Mouse (Mus musculus) liver, embryonic 14.5 days (tissue): ENCODE measurements at regions not wholly inside any gene's neighbourhood (a gene's known extent, or its start where the extent isn't known, plus 50 kb on each side); places are given as distances from the start of the nearest gene placed in this dataset.

Experiments used
- ATAC-seq: fragments of 200-750 bp; cut with Nextera tagmentation; 2 replicates; pipeline ENCODE4 v1.8.0; 2017; ENCODE audit warnings: moderate number of reproducible peaks, mild to moderate bottlenecking, moderate library complexity; ENCODE audit not compliant: insufficient read depth
- DNase-seq, 3 experiments: peaks; one replicate each; pipeline ENCODE4 v3.0.0-alpha.2; 2012 to 2013; ENCODE audit warnings: low read depth in 3 of 3, low spot score in 3 of 3
- H3K27ac ChIP-seq: fragments of 300-500 bp; sonication (generic); 2 replicates; pipeline ENCODE4 v1.5.1; 2014; ENCODE audit warnings: moderate library complexity, mild to moderate bottlenecking, control low read depth, inconsistent platforms
- H3K27me3 ChIP-seq: fragments of 300-500 bp; sonication (generic); 2 replicates; pipeline ENCODE4 v1.6.1; 2014; ENCODE audit warnings: mild to moderate bottlenecking, low read length, moderate library complexity; ENCODE audit not compliant: control insufficient read depth, insufficient read depth
- H3K36me3 ChIP-seq: fragments of 300-500 bp; sonication (generic); replicated peaks from 2 replicates; pipeline ENCODE4 v1.6.1; 2014; ENCODE audit warnings: low read depth; ENCODE audit not compliant: control insufficient read depth, insufficient read depth
- H3K4me1 ChIP-seq, 2 experiments: fragments of 200-500 bp in 1 of 2; fragments of 300-500 bp in 1 of 2; sonication (generic) in 1 of 2; replicated peaks; 2 replicates each; pipeline ENCODE4 v1.6.1; 2012 to 2014; ENCODE audit warnings: antibody characterized with exemption in 1 of 2, inconsistent platforms in 1 of 2, low read length in 1 of 2; ENCODE audit not compliant: control insufficient read depth in 2 of 2, insufficient read depth in 2 of 2
- H3K4me2 ChIP-seq: fragments of 300-500 bp; sonication (generic); 2 replicates; pipeline ENCODE4 v1.6.1; 2014; ENCODE audit warnings: low read depth, mild to moderate bottlenecking, control low read depth, moderate library complexity
- H3K4me3 ChIP-seq, 2 experiments: fragments of 200-500 bp in 1 of 2; fragments of 300-500 bp in 1 of 2; sonication (generic) in 1 of 2; 2 replicates each; pipeline ENCODE4 v1.5.1; 2012 to 2014; ENCODE audit warnings: low read depth in 2 of 2, low read length in 2 of 2, mild to moderate bottlenecking in 2 of 2, control low read depth in 1 of 2, inconsistent platforms in 1 of 2, moderate library complexity in 1 of 2; ENCODE audit not compliant: insufficient read depth in 1 of 2
- H3K9ac ChIP-seq: fragments of 300-500 bp; sonication (generic); replicated peaks from 2 replicates; pipeline ENCODE4 v1.6.1; 2014; ENCODE audit warnings: mild to moderate bottlenecking, control low read depth, moderate library complexity
- H3K9me3 ChIP-seq: fragments of 300-500 bp; sonication (generic); 2 replicates; pipeline ENCODE4 v1.6.1; 2016; ENCODE audit warnings: low read length, mixed read lengths; ENCODE audit not compliant: control insufficient read depth
- CTCF ChIP-seq: IDR thresholded peaks from 2 replicates; pipeline ENCODE4 v1.5.1; 2016; ENCODE audit warnings: antibody characterized with exemption, low read depth, control low read depth
- EP300 ChIP-seq: IDR thresholded peaks from 2 replicates; pipeline ENCODE4 v1.6.1; 2016; ENCODE audit warnings: antibody characterized with exemption, low read depth
- WGBS: fragments of 180-500 bp; shearing (Covaris S2); extraction: QIAGEN DNeasy Blood & Tissue Kit; methylation state at CpG from one replicate; pipeline ENCODE4 v1.1.7; 2014; ENCODE audit not compliant: insufficient replicate concordance; 5-methylcytosine and 5-hydroxymethylcytosine counted together

DNA sequence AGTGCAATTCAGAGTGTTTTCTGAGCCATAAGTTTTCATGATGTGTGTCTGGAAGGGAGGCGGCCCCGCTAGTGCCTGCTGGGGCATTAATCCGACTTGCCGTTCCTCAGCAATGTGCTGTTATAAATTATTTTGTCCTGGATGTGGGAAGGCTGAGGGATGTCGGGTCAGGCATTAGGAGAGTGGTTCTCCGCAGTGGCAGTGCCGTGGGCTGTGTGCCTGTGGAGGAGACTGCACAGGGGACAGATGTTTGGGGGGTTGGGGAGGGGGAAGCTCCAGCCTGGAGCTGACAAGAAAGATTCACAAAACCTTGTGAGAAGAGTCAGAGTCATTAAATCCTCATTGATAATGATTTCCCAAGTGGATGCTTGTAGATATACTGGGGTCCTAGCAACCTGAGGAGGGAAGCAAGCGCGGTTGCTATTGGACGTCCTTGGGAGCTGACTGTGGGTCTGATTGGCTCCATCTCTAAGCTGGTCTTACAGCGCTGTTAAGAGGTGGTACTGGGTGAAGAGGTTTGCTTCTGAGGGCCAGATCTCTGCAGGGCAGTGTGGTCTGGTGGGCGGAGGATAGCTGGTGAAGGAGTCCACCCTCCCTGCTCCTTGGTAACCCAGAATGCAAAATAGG is 234.5 kb downstream of the Uaca start:
- H3K9ac ChIP-seq: no peak overlapping the region
- no peak overlapping the region for H3K4me2 ChIP-seq
- H3K4me1 ChIP-seq: peaks cover 0 to 8% of the 10 kb centered on the region in 2 experiments; a peak in 2 of 4 replicates
- ATAC-seq (no peak), DNase-seq (no peak)
- H3K27ac ChIP-seq: no peak overlapping the region
- H3K36me3 ChIP-seq: no peaks in the 10 kb centered on the region
- no peak for TF ChIP-seq CTCF
- no peak for TF ChIP-seq EP300
- H3K4me3 ChIP-seq: no peak overlapping the region
- no peaks in the 10 kb centered on the region for H3K9me3 ChIP-seq
- H3K27me3 ChIP-seq: no peaks in the 10 kb centered on the region
- 67% methylated on average over 12 of the region's 12 CpGs for WGBS

DNA sequence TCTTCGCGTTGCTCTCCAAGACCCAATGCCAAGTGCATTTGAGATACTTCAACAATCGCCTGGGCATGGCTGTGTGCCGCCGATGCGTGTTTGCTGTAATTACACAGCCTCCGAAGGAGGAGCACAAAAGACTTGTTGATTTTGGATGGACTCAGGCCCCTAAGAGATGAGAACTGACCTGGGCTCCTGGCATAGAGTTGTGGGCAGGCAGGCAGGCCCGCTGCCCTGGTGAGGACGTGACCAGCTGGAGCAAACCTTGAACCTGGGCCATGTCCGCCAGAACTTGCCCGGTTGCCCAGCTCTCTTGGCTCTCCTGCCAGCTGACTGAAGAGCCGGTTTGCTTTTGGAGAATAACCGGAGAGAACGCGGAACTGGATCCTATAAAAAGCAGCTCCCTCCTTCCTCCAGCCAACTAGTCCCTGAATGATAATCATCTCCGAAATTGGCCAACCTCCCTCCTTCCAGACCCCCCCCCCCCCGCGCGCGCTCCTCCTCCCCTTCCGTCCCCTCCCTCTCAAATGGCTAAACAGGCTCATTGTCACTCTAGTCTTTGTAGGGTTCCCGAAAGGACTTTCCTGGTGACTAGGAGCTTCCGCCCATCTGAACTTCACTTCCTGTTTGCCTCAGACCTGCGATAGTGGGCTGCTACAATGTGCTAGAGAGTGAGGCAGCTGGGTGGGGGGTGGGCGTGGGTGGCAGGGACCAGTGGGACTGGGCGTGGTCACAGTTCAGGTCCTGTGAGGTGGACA is 237.5 kb downstream of the Uaca start:
- 37% methylated on average over 25 of the region's 26 CpGs for WGBS
- no peak overlapping the region for H3K4me2 ChIP-seq
- no peaks in the 10 kb centered on the region for H3K27me3 ChIP-seq
- no peak overlapping the region for H3K4me3 ChIP-seq
- ATAC-seq (no peak), DNase-seq (no peak)
- H3K27ac ChIP-seq: no peak overlapping the region
- H3K36me3 ChIP-seq: no peaks in the 10 kb centered on the region
- no peak for TF ChIP-seq EP300
- TF ChIP-seq CTCF: no peak
- no peak overlapping the region for H3K9ac ChIP-seq
- no peaks in the 10 kb centered on the region for H3K9me3 ChIP-seq
- peaks cover 0 to 7% of the 10 kb centered on the region in 2 experiments; a peak in 2 of 4 replicates for H3K4me1 ChIP-seq

DNA sequence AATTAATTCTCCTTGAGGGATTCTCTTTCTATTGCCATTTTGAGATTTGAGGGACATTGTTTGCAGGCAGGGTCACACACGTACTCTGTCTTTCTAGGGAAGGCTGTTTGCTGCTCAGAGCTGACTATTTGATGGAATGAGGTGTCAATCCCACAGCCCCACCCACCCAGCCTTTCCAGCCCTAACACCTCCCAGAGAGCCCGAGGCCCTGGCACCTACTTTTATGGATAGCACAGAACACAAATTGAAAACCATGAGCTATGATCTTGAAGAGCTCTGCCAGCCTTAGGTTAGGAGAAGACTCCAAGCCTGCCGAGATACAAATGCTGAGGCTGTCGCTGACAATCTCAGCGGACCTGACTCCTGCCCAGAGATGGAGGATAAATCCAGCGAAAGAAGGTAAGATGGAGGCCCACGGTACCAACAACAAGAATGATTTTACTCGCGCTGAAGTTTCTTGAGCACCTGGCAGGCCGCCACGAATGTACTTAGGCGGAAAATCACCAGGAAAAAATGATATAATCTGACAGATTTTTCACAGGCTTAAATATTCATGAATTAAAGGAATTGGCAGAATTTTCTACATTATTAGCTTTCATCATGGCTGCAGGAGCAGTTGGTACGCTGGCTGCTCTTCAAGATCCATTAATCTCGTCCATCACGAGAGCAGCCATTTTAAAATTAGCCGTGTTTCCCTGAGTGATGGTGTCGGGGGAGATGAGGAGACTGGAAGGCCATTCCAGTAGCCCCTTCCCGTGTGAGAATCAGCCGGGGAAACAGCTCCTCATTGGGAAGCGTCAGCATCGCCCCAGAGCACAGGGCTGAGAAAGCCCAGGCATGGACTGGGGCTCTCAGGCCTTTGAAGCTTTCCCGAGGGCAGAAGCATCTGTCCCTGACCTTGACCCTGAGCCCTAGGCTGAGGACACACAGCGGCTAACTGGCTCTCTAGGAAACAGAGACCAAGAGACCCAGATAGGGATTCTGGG is 238.4 kb downstream of the Uaca start:
- peaks cover 0 to 7% of the 10 kb centered on the region in 2 experiments; a peak in 2 of 4 replicates for H3K4me1 ChIP-seq
- H3K36me3 ChIP-seq: no peaks in the 10 kb centered on the region
- ATAC-seq: no peak
- no peaks in the 10 kb centered on the region for H3K27me3 ChIP-seq
- no peak overlapping the region for H3K9ac ChIP-seq
- TF ChIP-seq CTCF (no peak), EP300 (no peak)
- no peak for DNase-seq
- WGBS: 67% methylated on average over 23 of the region's 23 CpGs
- H3K9me3 ChIP-seq: no peaks in the 10 kb centered on the region
- no peak overlapping the region for H3K27ac ChIP-seq
- no peak overlapping the region for H3K4me2 ChIP-seq
- no peak overlapping the region for H3K4me3 ChIP-seq

GRCm38 (mm10) chr9:61033593-61033992 is 239.3 kb downstream of the Uaca start:
- DNase-seq (no peak), ATAC-seq (no peak)
- TF ChIP-seq EP300 (no peak), CTCF (no peak)
- no peak overlapping the region for H3K4me3 ChIP-seq
- no peak overlapping the region for H3K27ac ChIP-seq
- H3K9me3 ChIP-seq: no peaks in the 10 kb centered on the region
- H3K4me1 ChIP-seq: peaks cover 0 to 7% of the 10 kb centered on the region in 2 experiments; a peak in 2 of 4 replicates
- H3K9ac ChIP-seq: no peak overlapping the region
- no peak overlapping the region for H3K4me2 ChIP-seq
- 57% methylated on average over 9 of the region's 9 CpGs for WGBS
- no peaks in the 10 kb centered on the region for H3K27me3 ChIP-seq
- no peaks in the 10 kb centered on the region for H3K36me3 ChIP-seq

GRCm38 (mm10) chr9:61042063-61042462 is 247.7 kb downstream of the Uaca start:
- no peak for ATAC-seq
- no peaks in the 10 kb centered on the region for H3K9me3 ChIP-seq
- no peak for DNase-seq
- H3K4me3 ChIP-seq: no peak overlapping the region
- H3K27ac ChIP-seq: no peak overlapping the region
- no peaks in the 10 kb centered on the region for H3K4me1 ChIP-seq
- H3K36me3 ChIP-seq: no peaks in the 10 kb centered on the region
- no peak overlapping the region for H3K4me2 ChIP-seq
- H3K9ac ChIP-seq: no peak overlapping the region
- 5% methylated on average over 2 of the region's 2 CpGs for WGBS
- TF ChIP-seq CTCF (no peak), EP300 (no peak)
- H3K27me3 ChIP-seq: no peaks in the 10 kb centered on the region
